Mouse (Mus musculus): ENCODE measurements at regions not wholly inside any gene's neighbourhood (a gene's known extent, or its start where the extent isn't known, plus 50 kb on each side); places are given as distances from the start of the nearest gene placed in this dataset.

DNA sequence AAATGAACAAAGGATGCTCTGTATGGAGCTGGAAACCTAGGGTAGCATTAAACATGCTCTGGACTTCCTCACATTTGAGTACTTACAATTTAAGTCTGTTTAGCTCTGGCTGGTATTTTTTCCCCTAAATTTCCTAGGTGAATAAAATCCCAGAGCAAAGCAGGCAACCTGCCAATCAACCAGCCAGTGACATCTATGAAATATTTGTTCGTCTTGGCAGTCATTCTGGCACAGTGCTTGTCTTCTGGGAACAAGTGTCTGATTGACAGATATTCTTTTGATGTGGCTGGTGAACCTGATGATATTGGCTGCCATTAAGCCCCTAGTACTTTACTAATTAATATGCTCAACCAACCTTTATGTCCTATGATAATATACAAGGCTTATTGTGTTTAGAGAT, 64.1 kb upstream of the Dcaf12l2 start:
- DNase-seq: peak; percentile 10
- intact Hi-C loops (cut with DNase I): no loop called here
